Mouse (Mus musculus): ENCODE data around the gene Marf1. TPM values are rescaled to one million over a fixed set of nuclear protein-coding genes. Genes with fewer than 3 reads are reported as not detected.
"Not testable (repeated sequence)": the region's sequence is repeated elsewhere in the genome, so short reads cannot be mapped to it uniquely, and the experiment has no call there.

Marf1 gene
- polyA plus RNA-seq, 1 experiment from 2014 or later: 17.0 TPM

- Histone ChIP-seq H3K79me2 (ENCODE audit: inconsistent target) (no peaks in the 10 kb centered on the region), H3K27ac (no peak overlapping the region), H3K4me3 (ENCODE audit: inconsistent target) (no peak overlapping the region), H3K36me3 (ENCODE audit: inconsistent target) (no peaks in the 10 kb centered on the region)
- WGBS (ENCODE audit: missing documents): 88% methylated on average over 5 of the region's 5 CpGs
Measured at GRCm38 (mm10) chr16:14070471-14071169, 92.5 kb downstream of the Marf1 start.

GRCm38 (mm10) chr16:14068701-14069100, 94.5 kb downstream of the Marf1 start:
- not testable (repeated sequence) for H3K4me3 ChIP-seq (ENCODE audit: inconsistent target); H3K27ac ChIP-seq; H3K79me2 ChIP-seq (ENCODE audit: inconsistent target); H3K36me3 ChIP-seq (ENCODE audit: inconsistent target)
- WGBS (ENCODE audit: missing documents): 94% methylated on average over 2 of the region's 2 CpGs

GRCm38 (mm10) chr16:14066571-14066970, 96.6 kb downstream of the Marf1 start:
- H3K79me2 ChIP-seq (ENCODE audit: inconsistent target); H3K36me3 ChIP-seq (ENCODE audit: inconsistent target); H3K4me3 ChIP-seq (ENCODE audit: inconsistent target); H3K27ac ChIP-seq: not testable (repeated sequence)
- 91% methylated on average over 3 of the region's 4 CpGs for WGBS (ENCODE audit: missing documents)

GRCm38 (mm10) chr16:14059869-14060268, 103.3 kb downstream of the Marf1 start:
- WGBS (ENCODE audit: missing documents): 85% methylated on average over 5 of the region's 5 CpGs
- H3K4me3 ChIP-seq (ENCODE audit: inconsistent target): no peak overlapping the region
- H3K27ac ChIP-seq: no peak overlapping the region
- H3K79me2 ChIP-seq (ENCODE audit: inconsistent target): no peaks in the 10 kb centered on the region
- H3K36me3 ChIP-seq (ENCODE audit: inconsistent target): no peaks in the 10 kb centered on the region

Other genes starting within 250 kb of the Marf1 start
- gene 2900011O08Rik, start 176.7 kb downstream of the Marf1 start, polyA plus RNA-seq (2018): not detected in 3 replicates
- not detected in 3 replicates for gene Ifitm7, start 176.5 kb downstream of the Marf1 start, polyA plus RNA-seq (2018)
- gene Nde1, start 76 bp downstream of the Marf1 start, polyA plus RNA-seq (2018): 29.3 to 47.9 TPM (median 40.1 TPM) in 3 replicates
- not detected in 3 replicates for gene Myh11, start 128.0 kb upstream of the Marf1 start, polyA plus RNA-seq (2018)
- gene Fopnl, start 154.1 kb upstream of the Marf1 start, polyA plus RNA-seq (2018): 27.5 to 50.0 TPM (median 40.9 TPM) in 3 replicates
- 19.8 to 46.6 TPM (median 31.3 TPM) in 3 replicates for gene Abcc1, start 198.2 kb upstream of the Marf1 start, polyA plus RNA-seq (2018)

All from macrophage (primary cell).